Mouse (Mus musculus) forelimb bud, embryonic 11.5 days (tissue): ENCODE results near the gene Ddx42.
"Not testable (repeated sequence)": the region's sequence is repeated elsewhere in the genome, so short reads cannot be mapped to it uniquely, and the experiment has no call there.

ENCODE experiments used
- DNase-seq: peaks from one replicate; pipeline ENCODE4 v3.0.0-alpha.2; 2012; ENCODE audit warnings: low read depth, low spot score

Gene Ddx42

DNA sequence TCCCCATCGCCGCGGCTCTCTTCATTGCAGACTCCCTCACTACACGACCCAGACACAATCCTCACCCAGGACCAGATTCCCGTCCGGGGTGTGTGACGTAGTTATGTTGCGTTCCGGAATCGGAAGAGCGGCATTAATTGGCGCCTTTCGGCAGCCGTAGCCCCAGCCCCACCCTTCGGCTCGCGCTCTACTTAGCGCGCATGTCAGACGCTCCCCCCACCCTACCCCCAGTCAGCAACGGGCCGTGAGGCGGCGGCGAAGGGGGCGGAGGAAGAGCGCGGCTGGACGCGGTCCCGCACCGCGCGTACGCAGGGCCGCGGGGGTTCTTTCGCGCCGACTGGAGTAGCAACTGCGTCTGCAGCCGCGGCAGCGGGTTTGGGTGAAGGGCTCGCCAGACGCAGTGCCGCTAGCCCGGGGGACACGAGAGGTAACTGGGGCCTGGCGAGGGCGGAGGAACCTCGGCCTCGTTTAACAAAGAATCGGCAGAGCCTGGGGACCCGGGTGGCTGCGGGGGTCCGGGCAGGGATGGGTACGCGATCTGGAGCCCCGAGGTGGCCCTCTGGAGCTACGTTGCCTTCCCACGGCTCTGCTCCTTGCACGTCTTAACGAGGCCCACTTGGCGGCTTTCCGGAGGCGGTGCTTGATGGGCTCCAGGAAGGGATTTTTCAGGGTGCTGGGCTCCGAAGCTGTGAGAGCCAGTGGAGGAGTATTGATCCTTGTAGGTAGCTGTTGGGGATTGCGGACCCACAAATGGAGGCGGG, at the start of gene Ddx42:
Gene Ddx42, plus strand, starts transcription at position 197 of the 761 bp plus-strand sequence.
- peak; percentile 97 for DNase-seq

DNA sequence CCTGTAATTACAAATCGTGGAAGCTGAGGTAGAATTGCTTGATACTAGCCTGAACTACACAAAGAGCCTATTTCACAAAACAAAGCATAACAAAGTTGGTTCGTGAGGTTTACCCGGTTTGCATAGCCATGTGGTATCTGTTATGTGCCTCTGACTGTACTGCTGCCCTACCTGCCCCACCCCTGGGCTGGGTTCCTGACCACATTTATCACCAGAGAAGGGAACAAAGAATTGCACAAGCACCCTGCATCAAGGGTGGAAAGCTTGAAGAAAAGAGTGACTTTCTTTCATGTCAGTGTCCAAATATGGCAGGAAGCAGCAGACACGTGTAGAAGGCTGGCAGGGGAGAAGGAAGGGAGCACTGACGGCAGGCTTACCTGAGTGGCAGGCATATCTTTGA, 49.3 kb upstream of the Ddx42 start:
- no peak for DNase-seq

DNA sequence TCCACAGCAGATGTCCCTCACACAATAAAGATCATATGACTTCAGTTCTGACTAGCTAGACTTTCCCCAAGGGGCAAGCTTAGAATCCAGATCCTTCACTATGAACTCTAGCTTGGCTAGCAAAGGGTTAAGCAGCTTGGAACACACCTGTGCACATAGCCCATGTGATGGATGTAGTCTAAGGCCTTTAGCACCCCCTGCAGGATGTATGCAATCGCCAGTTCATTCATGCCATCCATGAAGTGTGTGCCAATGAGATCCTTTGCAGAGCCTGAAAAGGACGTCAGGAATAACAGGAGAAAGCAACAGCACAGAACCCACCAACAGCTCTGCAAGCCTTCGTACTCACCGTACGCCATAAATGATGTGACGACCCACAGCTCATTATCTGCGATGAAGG, 45.9 kb upstream of the Ddx42 start:
- peak; percentile 46 for DNase-seq

DNA sequence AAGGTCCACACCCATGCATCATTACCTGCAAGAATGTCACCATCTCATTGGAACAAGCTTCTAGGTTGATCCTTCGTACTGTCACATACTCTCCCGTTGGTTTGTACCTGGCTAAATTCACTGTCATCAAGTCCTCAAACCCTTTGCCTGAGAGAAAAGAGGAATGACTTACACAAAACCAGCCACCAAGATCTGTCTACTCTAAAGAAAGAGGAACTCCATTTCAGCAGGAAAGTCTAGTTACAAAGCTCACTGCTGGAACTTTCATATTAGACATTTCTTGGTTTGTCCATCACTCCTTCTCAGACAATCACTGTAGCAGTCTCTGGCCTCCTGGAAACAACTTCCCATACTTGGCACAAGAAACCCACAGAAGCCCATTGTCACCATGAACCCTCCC, 43.5 kb upstream of the Ddx42 start:
- no peak for DNase-seq

- no peak for DNase-seq
Measured at GRCm38 (mm10) chr11:106174372-106174771, 42.4 kb upstream of the Ddx42 start.

DNA sequence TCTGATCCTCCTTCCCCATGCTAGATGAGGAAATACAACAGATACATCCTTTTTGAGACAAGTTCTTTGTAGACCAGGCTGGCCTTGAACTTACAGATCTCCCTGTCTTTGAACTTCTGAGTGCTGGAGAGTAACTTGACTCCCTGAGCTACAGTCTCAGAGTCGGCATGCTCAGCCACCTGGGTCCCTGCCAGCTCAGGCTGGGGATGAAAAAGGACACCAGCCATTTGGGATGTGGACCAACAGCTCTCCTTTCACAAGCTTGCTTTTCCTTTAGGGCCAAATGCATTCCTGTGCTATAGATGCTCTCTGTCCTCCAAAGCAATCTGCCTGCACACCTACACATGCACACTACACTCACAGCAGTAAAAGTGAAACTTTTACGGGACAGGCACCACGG, 41.6 kb upstream of the Ddx42 start:
- DNase-seq: no peak

- no peak for DNase-seq
Measured at GRCm38 (mm10) chr11:106176372-106176771, 40.4 kb upstream of the Ddx42 start.

DNA sequence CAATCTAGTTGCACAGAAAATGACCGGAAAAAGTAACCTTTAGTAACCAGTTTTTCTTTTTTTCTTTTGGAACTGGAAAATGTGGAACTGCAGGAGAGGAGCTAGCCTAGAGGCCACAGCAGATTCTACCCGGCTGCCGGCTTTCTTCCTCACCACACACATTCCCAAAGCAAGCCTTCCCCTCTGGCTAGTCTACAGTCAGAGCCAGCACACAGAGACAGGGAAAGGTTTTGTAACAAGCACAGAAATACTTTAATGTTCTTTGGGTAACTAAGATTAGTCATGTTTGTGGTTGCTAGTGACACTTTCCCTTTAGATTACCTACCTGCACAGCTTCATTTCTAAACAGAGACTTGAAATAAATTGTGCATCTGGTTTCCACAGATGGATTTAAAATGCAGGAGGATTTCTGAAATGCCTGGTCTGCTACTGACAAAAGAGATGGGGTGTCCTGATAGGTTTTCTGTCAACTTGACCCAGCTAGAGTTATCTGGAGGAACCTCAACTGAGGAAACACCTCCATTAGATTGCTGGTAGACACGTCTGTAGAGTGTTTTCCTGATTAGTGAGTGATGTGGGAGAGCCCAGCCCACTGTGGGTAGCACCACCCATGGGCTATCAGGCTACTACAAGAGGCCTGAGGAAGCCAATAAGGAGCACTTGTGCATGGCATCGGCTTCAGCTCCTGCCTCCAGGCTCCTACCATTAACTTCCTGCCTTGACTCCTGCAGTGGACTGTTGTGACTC, 38.5 kb upstream of the Ddx42 start:
- no peak for DNase-seq

DNA sequence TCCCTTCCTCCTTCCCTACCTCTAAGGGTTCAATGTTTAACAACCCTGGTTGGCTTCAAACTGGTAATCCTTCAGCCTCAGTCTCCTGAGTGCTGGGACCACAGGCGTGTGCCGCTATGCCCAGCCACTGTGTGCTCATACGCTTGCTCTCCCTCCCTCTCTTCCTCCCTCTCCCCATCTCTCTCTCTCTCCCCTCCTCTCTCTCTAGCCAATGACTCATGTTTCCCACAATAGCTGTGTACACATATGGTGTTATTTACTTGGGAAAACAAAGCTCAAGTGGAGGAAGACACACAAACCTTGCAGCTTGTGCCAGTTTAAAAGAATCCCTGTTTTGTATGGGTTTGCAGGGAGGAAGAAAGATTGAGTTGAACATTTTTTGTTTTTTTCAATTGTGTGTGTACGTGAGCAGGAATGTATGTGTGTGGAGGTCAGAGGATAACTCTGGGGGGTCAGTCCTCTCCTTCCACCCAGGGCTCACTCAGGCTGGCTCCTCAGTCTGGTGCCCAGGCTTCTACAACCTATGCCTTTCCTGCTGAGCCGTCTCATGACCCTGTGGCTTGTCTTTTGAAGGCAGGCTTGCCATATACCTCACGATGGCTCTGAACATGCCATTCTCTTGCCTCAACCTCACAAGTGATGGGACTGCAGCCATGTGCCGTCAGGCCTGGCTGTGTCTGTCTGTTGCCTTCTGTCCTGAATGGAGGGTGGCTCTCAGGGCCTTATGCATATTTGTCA, 36.8 kb upstream of the Ddx42 start:
- DNase-seq: no peak

- DNase-seq: no peak
Measured at GRCm38 (mm10) chr11:106180449-106180801, 36.3 kb upstream of the Ddx42 start.

DNA sequence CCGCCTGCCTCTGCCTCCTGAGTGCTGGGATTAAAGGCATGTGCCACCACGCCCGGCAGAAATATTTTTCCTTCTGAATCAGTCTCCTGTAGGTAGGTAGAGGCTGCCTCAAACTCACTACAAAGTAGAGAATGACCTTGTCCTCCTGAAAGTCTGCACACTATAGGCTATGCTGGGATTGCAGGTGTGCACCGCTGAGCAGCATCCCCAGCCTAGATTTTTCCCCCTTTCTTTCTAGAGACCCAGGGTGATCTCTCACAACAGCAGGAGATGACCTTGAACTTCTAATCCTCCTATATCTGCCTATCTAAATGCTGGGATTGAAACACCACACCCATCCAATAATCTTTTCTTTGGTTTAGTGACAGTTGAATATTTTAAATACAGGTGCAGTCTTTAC, 29.4 kb upstream of the Ddx42 start:
- no peak for DNase-seq

- DNase-seq: no peak
Measured at GRCm38 (mm10) chr11:106191716-106192115, 25.0 kb upstream of the Ddx42 start.

GRCm38 (mm10) chr11:106192241-106192640, 24.5 kb upstream of the Ddx42 start:
- DNase-seq: no peak

DNA sequence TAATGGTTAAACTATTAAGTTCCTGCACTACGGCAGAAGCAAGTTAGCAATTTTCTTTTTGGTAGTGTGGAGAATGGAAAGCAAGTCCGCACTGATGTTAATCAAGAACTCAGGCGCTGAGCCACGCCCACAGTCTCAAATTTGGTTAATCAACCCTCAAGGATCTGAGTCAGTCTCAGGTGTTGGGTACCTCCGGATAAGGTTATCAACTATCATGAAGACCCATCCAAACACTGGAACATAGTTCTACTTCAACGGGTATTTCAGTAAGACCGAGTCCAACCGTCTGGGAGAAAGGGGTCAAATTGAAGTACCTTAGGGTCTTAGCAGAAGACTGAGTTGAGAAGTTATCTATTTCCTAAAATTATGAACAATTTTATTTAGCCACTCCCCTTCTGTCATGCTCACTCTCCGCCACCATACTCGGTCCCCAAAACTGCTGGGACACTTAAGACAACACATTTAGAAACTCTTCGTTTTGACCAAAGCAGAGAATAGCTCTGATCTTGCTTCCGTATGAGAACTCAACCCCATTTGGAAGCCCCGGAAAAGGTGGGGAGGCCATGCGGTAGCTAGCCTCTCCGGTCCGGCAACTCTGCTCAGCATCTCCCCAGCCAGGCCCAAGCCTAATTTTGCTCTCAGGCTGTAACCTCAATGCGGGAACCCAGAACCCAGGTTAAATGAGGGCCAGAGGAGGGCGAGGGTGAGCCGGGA, 23.9 kb upstream of the Ddx42 start:
- no peak for DNase-seq

DNA sequence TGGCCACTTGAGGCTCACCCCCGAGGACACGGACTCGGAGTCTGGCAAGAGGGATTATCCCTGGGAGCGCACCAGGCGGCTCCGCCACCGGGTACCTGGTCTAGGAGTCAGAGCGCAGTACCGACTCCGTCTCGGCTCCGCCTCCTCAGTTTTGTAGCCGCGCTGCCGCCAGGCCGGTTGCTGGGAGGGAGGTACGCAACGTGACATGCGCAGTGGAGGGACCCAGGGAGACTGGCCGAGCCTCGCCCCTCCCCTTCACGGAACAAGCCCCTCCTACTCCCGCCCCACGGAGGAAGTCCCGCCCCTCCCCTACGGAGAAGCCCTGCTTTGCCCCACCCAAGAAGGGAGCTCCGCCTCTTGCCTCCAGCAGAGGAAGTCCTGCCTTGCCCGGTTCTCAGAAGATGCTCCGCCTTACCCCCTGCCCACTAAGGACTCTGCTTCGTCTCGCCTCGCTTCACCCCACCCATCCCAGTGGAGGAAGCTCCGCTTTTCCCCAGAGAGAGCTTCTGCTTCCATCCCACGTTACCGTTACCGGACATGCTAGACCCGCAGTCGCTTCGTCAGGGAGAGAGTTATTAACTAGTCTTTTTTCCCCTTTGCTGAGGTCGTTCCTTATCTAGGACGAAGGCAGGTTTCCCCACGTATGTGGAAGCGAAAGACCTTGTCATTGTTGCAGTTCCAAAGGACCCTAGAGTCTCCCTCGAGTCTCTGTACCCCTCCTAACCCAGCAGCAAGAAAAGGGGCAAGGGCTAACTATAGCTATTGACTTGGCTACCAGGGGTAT, 23.2 kb upstream of the Ddx42 start:
- DNase-seq: peak; percentile 98

DNA sequence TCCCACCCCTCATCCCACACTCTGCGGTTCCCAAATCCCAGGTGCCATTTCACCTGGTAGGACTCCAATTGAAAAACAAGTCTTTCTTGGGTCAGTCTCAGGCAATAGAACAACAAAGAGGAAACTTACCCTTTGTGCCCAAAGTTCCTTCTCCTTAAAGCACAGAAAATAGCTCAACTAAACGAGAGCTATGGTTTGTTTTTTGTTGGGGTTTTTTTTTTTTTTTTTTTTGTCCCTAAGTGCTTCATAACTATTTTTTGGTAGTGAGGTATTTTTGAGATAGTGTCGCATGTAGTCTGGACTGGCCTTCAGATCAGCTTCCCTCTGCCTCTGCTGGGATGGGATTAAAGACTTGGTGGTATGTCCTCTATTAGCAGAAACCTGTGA, 22.6 kb upstream of the Ddx42 start:
- no peak for DNase-seq

DNA sequence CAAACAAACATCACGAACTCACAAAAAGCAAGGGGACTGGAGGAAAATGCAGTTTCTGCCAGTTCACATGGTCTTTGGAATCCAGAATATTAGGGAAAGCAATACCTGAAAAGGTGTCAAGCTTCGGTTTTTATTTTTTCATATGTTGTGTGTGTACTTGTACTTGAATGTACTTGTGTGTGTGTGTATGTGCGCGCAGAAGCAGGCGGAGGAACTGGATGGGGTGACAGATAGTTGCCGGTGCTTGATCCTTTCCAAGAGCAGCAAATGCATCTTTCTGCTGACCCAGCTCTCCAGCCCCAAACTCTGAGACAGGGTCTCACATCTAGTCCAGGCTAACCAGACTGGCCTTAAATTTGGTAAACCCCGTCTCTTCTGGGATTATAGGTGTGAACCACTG, 21.8 kb upstream of the Ddx42 start:
- no peak for DNase-seq

GRCm38 (mm10) chr11:106195341-106195740, 21.4 kb upstream of the Ddx42 start:
- no peak for DNase-seq

GRCm38 (mm10) chr11:106198277-106198676, 18.4 kb upstream of the Ddx42 start:
- no peak for DNase-seq

DNA sequence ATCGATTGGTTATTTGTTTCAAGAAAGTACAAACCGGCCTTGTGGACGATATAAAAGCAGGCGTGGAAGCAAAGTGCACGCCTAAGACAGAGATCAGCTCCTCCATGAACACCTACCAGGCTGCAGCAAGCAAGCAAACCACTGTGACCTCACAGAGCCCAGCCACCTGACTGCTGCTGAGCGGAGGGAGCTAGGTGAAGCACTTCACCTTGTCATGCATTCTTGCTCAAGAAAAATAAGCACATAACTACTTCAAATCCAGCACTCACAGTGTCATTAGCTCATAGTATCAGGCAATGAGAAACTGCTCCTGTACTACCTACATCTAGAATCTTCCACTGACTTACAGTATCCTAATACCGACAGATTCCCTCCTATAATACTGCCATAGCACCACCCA, 16.7 kb upstream of the Ddx42 start:
- DNase-seq: not testable (repeated sequence)

GRCm38 (mm10) chr11:106200756-106201155, 16.0 kb upstream of the Ddx42 start:
- DNase-seq: no peak
